Mouse (Mus musculus): Measurements from ENCODE around the gene Vmn2r57. TPM values are rescaled to one million over a fixed set of nuclear protein-coding genes. Genes with fewer than 3 reads are reported as not detected.
"Not testable (repeated sequence)": the region's sequence is repeated elsewhere in the genome, so short reads cannot be mapped to it uniquely, and the experiment has no call there.

Vmn2r57 gene
- total RNA-seq (2012; rRNA removed): not detected in 2 replicates
- not detected in 2 replicates for total RNA-seq (2014; rRNA removed)
- polyA plus RNA-seq (2012; ENCODE audit: insufficient read length, low read depth): not detected in 2 replicates

- in situ Hi-C loops (cut with MboI; ENCODE audit: low pct_ligation_motif_present, low pct_unique_long_range_greater_than_20kb, low sequenced_read_pairs); H3K4me3 ChIP-seq (replicated peaks in 1 of 3; ENCODE audit: low read depth in 2 of 3, low read length in 2 of 3, poor library complexity in 1 of 3); H3K4me2 ChIP-seq (ENCODE audit: insufficient read depth, low read depth, poor library complexity, severe bottlenecking); H3K36me3 ChIP-seq (replicated peaks in 1 of 2; ENCODE audit: control insufficient read depth in 1 of 2, insufficient read depth in 1 of 2, low read length in 1 of 2); dilution Hi-C loops (cut with MboI; ENCODE audit: extremely low pct_ligation_motif_present, extremely low pct_unique_long_range_greater_than_20kb, low sequenced_read_pairs); H3K9ac ChIP-seq (ENCODE audit: insufficient read depth, low read depth); H3K27me3 ChIP-seq (replicated peaks); DNase-seq (ENCODE audit: extremely low read depth); H3K79me2 ChIP-seq (replicated peaks; ENCODE audit: control insufficient read depth, extremely low read depth, insufficient read depth, poor library complexity, severe bottlenecking); H3K9me3 ChIP-seq (replicated peaks; ENCODE audit: low read length); H3K27ac ChIP-seq (ENCODE audit: insufficient read depth, low read depth); H3K4me1 ChIP-seq (ENCODE audit: control insufficient read depth in 1 of 2, insufficient read depth in 2 of 2): not testable (repeated sequence)
Observed at GRCm38 (mm10) chr7:41448596-41448995, at the start of gene Vmn2r57. Vmn2r57 (minus strand) TSS chr7:41448696.

GRCm38 (mm10) chr7:41497871-41498270 lies 49.4 kb upstream of the Vmn2r57 start:
- H3K27ac ChIP-seq (ENCODE audit: insufficient read depth, low read depth): no peak overlapping the region
- H3K79me2 ChIP-seq (replicated peaks; ENCODE audit: control insufficient read depth, extremely low read depth, insufficient read depth, poor library complexity, severe bottlenecking): peaks cover 9% of the 10 kb centered on the region
- TF ChIP-seq USF2 (conservative IDR thresholded peaks at IDR 0.05; ENCODE audit: low read depth, low read length) (no peak), POLR2AphosphoS2 (IDR thresholded peaks at IDR 0.05; ENCODE audit: low read depth, low read length) (no peak), MAX (IDR thresholded peaks at IDR 0.05; ENCODE audit: low read length) (no peak), UBTF (IDR thresholded peaks at IDR 0.05; ENCODE audit: low read depth, low read length) (no peak), USF1 (IDR thresholded peaks at IDR 0.05; ENCODE audit: low read depth, low read length) (no peak), E2F4 (IDR thresholded peaks at IDR 0.05; ENCODE audit: insufficient replicate concordance, low read depth, low read length) (no peak), ZC3H11A (IDR thresholded peaks at IDR 0.05; ENCODE audit: low read depth, low read length) (no peak), JUN (IDR thresholded peaks at IDR 0.05; ENCODE audit: insufficient read depth, low read depth, low read length) (no peak), SIN3A (IDR thresholded peaks at IDR 0.05; ENCODE audit: low read length) (no peak), MXI1 (IDR thresholded peaks at IDR 0.05; ENCODE audit: low read depth, low read length) (no peak), HCFC1 (IDR thresholded peaks at IDR 0.05; ENCODE audit: low read depth, low read length) (no peak), TCF12 (IDR thresholded peaks at IDR 0.05; ENCODE audit: low read depth, low read length) (no peak), ELF1 (IDR thresholded peaks at IDR 0.05; ENCODE audit: low read depth, low read length) (no peak), NELFE (IDR thresholded peaks at IDR 0.05; ENCODE audit: low read depth, low read length) (no peak), PAX5 (IDR thresholded peaks at IDR 0.05; ENCODE audit: low read length) (no peak), IRF4 (IDR thresholded peaks at IDR 0.05; ENCODE audit: low read depth, low read length) (no peak), MYC (IDR thresholded peaks at IDR 0.05; ENCODE audit: low read depth, low read length) (no peak), RCOR1 (conservative IDR thresholded peaks at IDR 0.05; ENCODE audit: low read depth, low read length) (no peak)
- H3K36me3 ChIP-seq (replicated peaks in 1 of 2; ENCODE audit: control insufficient read depth in 1 of 2, insufficient read depth in 1 of 2, low read length in 1 of 2): peaks cover 4 to 13% of the 10 kb centered on the region in 2 experiments
- H3K9me3 ChIP-seq (replicated peaks; ENCODE audit: low read length): no peaks in the 10 kb centered on the region
- dilution Hi-C loops (cut with MboI; ENCODE audit: extremely low pct_ligation_motif_present, extremely low pct_unique_long_range_greater_than_20kb, low sequenced_read_pairs) (no loop called here), in situ Hi-C loops (cut with MboI; ENCODE audit: low pct_ligation_motif_present, low pct_unique_long_range_greater_than_20kb, low sequenced_read_pairs) (loop anchor here (10.0 kb wide), 1 partner anchor 113 kb away; no protein-coding TSS in a partner anchor)
- H3K4me2 ChIP-seq (ENCODE audit: insufficient read depth, low read depth, poor library complexity, severe bottlenecking): no peak overlapping the region
- H3K9ac ChIP-seq (ENCODE audit: insufficient read depth, low read depth): no peak overlapping the region
- peaks cover 0 to 12% of the 10 kb centered on the region in 2 experiments; a peak in 2 of 4 replicates for H3K4me1 ChIP-seq (ENCODE audit: control insufficient read depth in 1 of 2, insufficient read depth in 2 of 2)
- no peak for DNase-seq (ENCODE audit: extremely low read depth)
- H3K4me3 ChIP-seq (replicated peaks in 1 of 3; ENCODE audit: low read depth in 2 of 3, low read length in 2 of 3, poor library complexity in 1 of 3): no peak overlapping the region
- H3K27me3 ChIP-seq (replicated peaks): peaks cover 12% of the 10 kb centered on the region
